Mouse (Mus musculus): Measurements from ENCODE around the gene Tcap. TPM values are rescaled to one million over a fixed set of nuclear protein-coding genes. Genes with fewer than 3 reads are reported as not detected.

The Tcap gene
- polyA plus RNA-seq, 1 experiment, result 33.0 TPM

- TF ChIP-seq POLR2A (IDR thresholded peaks at IDR 0.05; ENCODE audit: low read depth, low read length) (no peak), CTCF (conservative IDR thresholded peaks at IDR 0.05; ENCODE audit: insufficient read depth, insufficient read length, low read depth, low read length) (no peak)
- Histone ChIP-seq H3K4me3 (ENCODE audit: insufficient read depth, low read depth, low read length) (peak overlapping the region; percentile 57; the same call in 1 of the 2 replicates), H3K4me1 (ENCODE audit: control insufficient read depth, insufficient read depth, low read length) (0 out of 2 replicates have a peak, but pooled peaks cover 2% of the 10 kb centered on the region), H3K27me3 (replicated peaks; ENCODE audit: control insufficient read depth, insufficient read depth, low read length) (no peaks in the 10 kb centered on the region), H3K27ac (ENCODE audit: insufficient read depth, low read depth, low read length) (peak overlapping the region; percentile 31; the same call in 1 of the 2 replicates), H3K36me3 (ENCODE audit: control insufficient read depth, insufficient read depth, low read length) (no peaks in the 10 kb centered on the region)
- DNase-seq, result peak; percentile 74
- 25% methylated on average over 12 of the region's 12 CpGs for WGBS
Observed at GRCm38 (mm10) chr11:98347385-98348082, 36.1 kb upstream of the Tcap start.

GRCm38 (mm10) chr11:98348083-98348961 is 35.3 kb upstream of the Tcap start, which contains the start of gene Ppp1r1b:
Ppp1r1b (plus strand) TSS chr11:98348404.
- Histone ChIP-seq H3K27me3 (replicated peaks; ENCODE audit: control insufficient read depth, insufficient read depth, low read length) (no peaks in the 10 kb centered on the region), H3K4me1 (ENCODE audit: control insufficient read depth, insufficient read depth, low read length) (0 out of 2 replicates have a peak, but pooled peaks cover 2% of the 10 kb centered on the region), H3K36me3 (ENCODE audit: control insufficient read depth, insufficient read depth, low read length) (no peaks in the 10 kb centered on the region), H3K27ac (ENCODE audit: insufficient read depth, low read depth, low read length) (peak within 1 kb of the TSS; percentile 69), H3K4me3 (ENCODE audit: insufficient read depth, low read depth, low read length) (peak within 1 kb of the TSS; percentile 57)
- TF ChIP-seq CTCF (conservative IDR thresholded peaks at IDR 0.05; ENCODE audit: insufficient read depth, insufficient read length, low read depth, low read length) (no peak), POLR2A (IDR thresholded peaks at IDR 0.05; ENCODE audit: low read depth, low read length) (peak; percentile 36)
- peak; percentile 75 for DNase-seq
- under 1% methylated on average over 55 of the region's 55 CpGs for WGBS

- 54% methylated on average over 9 of the region's 9 CpGs for WGBS
- peak overlapping the region; percentile 69 for H3K27ac ChIP-seq (ENCODE audit: insufficient read depth, low read depth, low read length)
- H3K36me3 ChIP-seq (ENCODE audit: control insufficient read depth, insufficient read depth, low read length), result no peaks in the 10 kb centered on the region
- TF ChIP-seq CTCF (conservative IDR thresholded peaks at IDR 0.05; ENCODE audit: insufficient read depth, insufficient read length, low read depth, low read length), result no peak
- TF ChIP-seq POLR2A (IDR thresholded peaks at IDR 0.05; ENCODE audit: low read depth, low read length), result no peak
- no peak for DNase-seq
- no peaks in the 10 kb centered on the region for H3K27me3 ChIP-seq (replicated peaks; ENCODE audit: control insufficient read depth, insufficient read depth, low read length)
- H3K4me3 ChIP-seq (ENCODE audit: insufficient read depth, low read depth, low read length), result peak overlapping the region; percentile 57
- H3K4me1 ChIP-seq (ENCODE audit: control insufficient read depth, insufficient read depth, low read length), result 0 out of 2 replicates have a peak, but pooled peaks cover 2% of the 10 kb centered on the region
Observed at GRCm38 (mm10) chr11:98349308-98349707, 34.3 kb upstream of the Tcap start.

GRCm38 (mm10) chr11:98352272-98352990 is 31.2 kb upstream of the Tcap start:
- Histone ChIP-seq H3K27ac (ENCODE audit: insufficient read depth, low read depth, low read length) (peak overlapping the region; percentile 28; the same call in 1 of the 2 replicates), H3K4me3 (ENCODE audit: insufficient read depth, low read depth, low read length) (no peak overlapping the region), H3K4me1 (ENCODE audit: control insufficient read depth, insufficient read depth, low read length) (peaks cover 3% of the 10 kb centered on the region), H3K27me3 (replicated peaks; ENCODE audit: control insufficient read depth, insufficient read depth, low read length) (no peaks in the 10 kb centered on the region), H3K36me3 (ENCODE audit: control insufficient read depth, insufficient read depth, low read length) (no peaks in the 10 kb centered on the region)
- TF ChIP-seq CTCF (conservative IDR thresholded peaks at IDR 0.05; ENCODE audit: insufficient read depth, insufficient read length, low read depth, low read length), result no peak
- no peak for TF ChIP-seq POLR2A (IDR thresholded peaks at IDR 0.05; ENCODE audit: low read depth, low read length)
- DNase-seq, result no peak
- 76% methylated on average over 18 of the region's 18 CpGs for WGBS

GRCm38 (mm10) chr11:98353651-98354211 is 29.9 kb upstream of the Tcap start:
- H3K4me3 ChIP-seq (ENCODE audit: insufficient read depth, low read depth, low read length), result no peak overlapping the region
- H3K27me3 ChIP-seq (replicated peaks; ENCODE audit: control insufficient read depth, insufficient read depth, low read length), result no peaks in the 10 kb centered on the region
- TF ChIP-seq CTCF (conservative IDR thresholded peaks at IDR 0.05; ENCODE audit: insufficient read depth, insufficient read length, low read depth, low read length), result no peak
- no peak for TF ChIP-seq POLR2A (IDR thresholded peaks at IDR 0.05; ENCODE audit: low read depth, low read length)
- WGBS, result 29% methylated on average over 8 of the region's 8 CpGs
- H3K36me3 ChIP-seq (ENCODE audit: control insufficient read depth, insufficient read depth, low read length), result no peaks in the 10 kb centered on the region
- peak overlapping the region; percentile 24 for H3K27ac ChIP-seq (ENCODE audit: insufficient read depth, low read depth, low read length)
- peaks cover 7% of the 10 kb centered on the region for H3K4me1 ChIP-seq (ENCODE audit: control insufficient read depth, insufficient read depth, low read length)
- DNase-seq, result peak; percentile 79

- WGBS, result 73% methylated on average over 14 of the region's 14 CpGs
- H3K4me1 ChIP-seq (ENCODE audit: control insufficient read depth, insufficient read depth, low read length), result peaks cover 7% of the 10 kb centered on the region
- H3K27ac ChIP-seq (ENCODE audit: insufficient read depth, low read depth, low read length), result 0 out of 2 replicates have a peak overlapping the region, but pooled peaks have one; percentile 20
Observed at GRCm38 (mm10) chr11:98354445-98354844, 29.2 kb upstream of the Tcap start.

More at GRCm38 (mm10) chr11:98354445-98354844, 29.2 kb upstream of the Tcap start:
- Histone ChIP-seq H3K4me3 (ENCODE audit: insufficient read depth, low read depth, low read length) (no peak overlapping the region), H3K36me3 (ENCODE audit: control insufficient read depth, insufficient read depth, low read length) (no peaks in the 10 kb centered on the region), H3K27me3 (replicated peaks; ENCODE audit: control insufficient read depth, insufficient read depth, low read length) (no peaks in the 10 kb centered on the region)
- DNase-seq, result no peak
- no peak for TF ChIP-seq CTCF (conservative IDR thresholded peaks at IDR 0.05; ENCODE audit: insufficient read depth, insufficient read length, low read depth, low read length)
- TF ChIP-seq POLR2A (IDR thresholded peaks at IDR 0.05; ENCODE audit: low read depth, low read length), result no peak

All from kidney, adult 2 months (tissue).